Mouse (Mus musculus) stomach, postnatal 0 days (tissue): ENCODE measurements at regions not wholly inside any gene's neighbourhood (a gene's known extent, or its start where the extent isn't known, plus 50 kb on each side); places are given as distances from the start of the nearest gene placed in this dataset.
"Not testable (repeated sequence)": the region's sequence is repeated elsewhere in the genome, so short reads cannot be mapped to it uniquely, and the experiment has no call there.

ENCODE experiments used
- ATAC-seq: fragments of 200-750 bp; cut with Nextera tagmentation; 2 replicates; pipeline ENCODE4 v1.8.0; 2017; ENCODE audit not compliant: low FRiP score, low TSS enrichment
- DNase-seq: peaks from one replicate; pipeline ENCODE4 v3.0.0-alpha.2; 2016; ENCODE audit warnings: low spot score
- H3K27ac ChIP-seq: fragments of 300-500 bp; sonication (generic); replicated peaks from 2 replicates; pipeline ENCODE4 v1.5.1; 2014; ENCODE audit warnings: mild to moderate bottlenecking, control low read depth
- H3K27me3 ChIP-seq: fragments of 300-500 bp; sonication (generic); 2 replicates; pipeline ENCODE4 v1.6.1; 2014; ENCODE audit warnings: low read length; ENCODE audit not compliant: control insufficient read depth, insufficient read depth
- H3K36me3 ChIP-seq: fragments of 300-500 bp; sonication (generic); 2 replicates; pipeline ENCODE4 v1.6.1; 2014; ENCODE audit warnings: low read length, mixed read lengths; ENCODE audit not compliant: control insufficient read depth, insufficient read depth
- H3K4me1 ChIP-seq: fragments of 300-500 bp; sonication (generic); replicated peaks from 2 replicates; pipeline ENCODE4 v1.6.1; 2014; ENCODE audit warnings: antibody characterized with exemption; ENCODE audit not compliant: control insufficient read depth, insufficient read depth
- H3K4me2 ChIP-seq: fragments of 300-500 bp; sonication (generic); replicated peaks from 2 replicates; pipeline ENCODE4 v1.6.1; 2014; ENCODE audit warnings: low read depth, mild to moderate bottlenecking, control low read depth, moderate library complexity
- H3K4me3 ChIP-seq: fragments of 300-500 bp; sonication (generic); 2 replicates; pipeline ENCODE4 v1.5.1; 2014; ENCODE audit warnings: low read depth, low read length, control low read depth
- H3K9ac ChIP-seq: fragments of 300-500 bp; sonication (generic); 2 replicates; pipeline ENCODE4 v1.6.1; 2014; ENCODE audit warnings: mild to moderate bottlenecking, low read length, control low read depth, mixed read lengths
- H3K9me3 ChIP-seq: fragments of 300-500 bp; sonication (generic); 2 replicates; pipeline ENCODE4 v1.6.1; 2016; ENCODE audit warnings: low read length; ENCODE audit not compliant: control insufficient read depth
- CTCF ChIP-seq: IDR thresholded peaks from 2 replicates; pipeline ENCODE4 v1.5.1; 2016; ENCODE audit warnings: antibody characterized with exemption, low read depth, mild to moderate bottlenecking, moderate library complexity
- EP300 ChIP-seq: optimal IDR thresholded peaks from 2 replicates; pipeline ENCODE3; 2016; ENCODE audit warnings: antibody characterized with exemption
- WGBS: fragments of 180-500 bp; shearing (Covaris S2); extraction: QIAGEN DNeasy Blood & Tissue Kit; methylation state at CpG from one replicate; pipeline ENCODE4 v1.1.7; 2014; 5-methylcytosine and 5-hydroxymethylcytosine counted together

- Histone ChIP-seq H3K4me3 (no peak overlapping the region), H3K4me1 (no peaks in the 10 kb centered on the region), H3K36me3 (no peaks in the 10 kb centered on the region), H3K4me2 (no peak overlapping the region), H3K9me3 (no peaks in the 10 kb centered on the region), H3K27me3 (no peaks in the 10 kb centered on the region), H3K9ac (no peak overlapping the region), H3K27ac (no peak overlapping the region)
- no peak for DNase-seq
- TF ChIP-seq CTCF (no peak), EP300 (no peak)
- WGBS, result 84% methylated on average over 6 of the region's 6 CpGs
- ATAC-seq, result no peak
Measured at GRCm38 (mm10) chr5:18477372-18478017, 117.3 kb upstream of the Gnai1 start.

GRCm38 (mm10) chr5:18472114-18472513, 112.0 kb upstream of the Gnai1 start:
- H3K9ac ChIP-seq, result no peak overlapping the region
- no peaks in the 10 kb centered on the region for H3K36me3 ChIP-seq
- no peaks in the 10 kb centered on the region for H3K9me3 ChIP-seq
- no peak for TF ChIP-seq EP300
- peak; percentile 64 for TF ChIP-seq CTCF
- H3K4me3 ChIP-seq, result no peak overlapping the region
- H3K27me3 ChIP-seq, result no peaks in the 10 kb centered on the region
- no peaks in the 10 kb centered on the region for H3K4me1 ChIP-seq
- no peak overlapping the region for H3K4me2 ChIP-seq
- no peak overlapping the region for H3K27ac ChIP-seq
- DNase-seq (no peak), ATAC-seq (no peak)

- H3K4me3 ChIP-seq, result no peak overlapping the region
- H3K9me3 ChIP-seq, result no peaks in the 10 kb centered on the region
- ATAC-seq (no peak), DNase-seq (no peak)
- no peak overlapping the region for H3K9ac ChIP-seq
- TF ChIP-seq EP300, result no peak
- no peak for TF ChIP-seq CTCF
- H3K27me3 ChIP-seq, result no peaks in the 10 kb centered on the region
- H3K4me1 ChIP-seq, result no peaks in the 10 kb centered on the region
- no peak overlapping the region for H3K27ac ChIP-seq
- 74% methylated on average over 1 of the region's 1 CpGs for WGBS
- no peak overlapping the region for H3K4me2 ChIP-seq
- H3K36me3 ChIP-seq, result no peaks in the 10 kb centered on the region
Measured at GRCm38 (mm10) chr5:18457771-18458170, 97.6 kb upstream of the Gnai1 start.

- WGBS, result 85% methylated on average over 1 of the region's 1 CpGs
- Histone ChIP-seq H3K4me2 (no peak overlapping the region), H3K27me3 (no peaks in the 10 kb centered on the region), H3K27ac (no peak overlapping the region), H3K36me3 (no peaks in the 10 kb centered on the region), H3K4me3 (no peak overlapping the region), H3K4me1 (no peaks in the 10 kb centered on the region), H3K9ac (no peak overlapping the region), H3K9me3 (no peaks in the 10 kb centered on the region)
- ATAC-seq, result no peak
- TF ChIP-seq CTCF, result no peak
- no peak for TF ChIP-seq EP300
- DNase-seq, result no peak
Measured at GRCm38 (mm10) chr5:18456196-18456595, 96.0 kb upstream of the Gnai1 start.

GRCm38 (mm10) chr5:18452871-18453757, 93.0 kb upstream of the Gnai1 start:
- H3K4me2 ChIP-seq, H3K4me1 ChIP-seq, H3K9ac ChIP-seq, H3K27ac ChIP-seq, DNase-seq, ATAC-seq, H3K9me3 ChIP-seq, H3K27me3 ChIP-seq, H3K4me3 ChIP-seq, H3K36me3 ChIP-seq: not testable (repeated sequence)
- WGBS, result 84% methylated on average over 6 of the region's 6 CpGs

- Histone ChIP-seq H3K4me3 (no peak overlapping the region), H3K4me2 (no peak overlapping the region), H3K27me3 (no peaks in the 10 kb centered on the region), H3K27ac (no peak overlapping the region), H3K4me1 (no peaks in the 10 kb centered on the region), H3K36me3 (no peaks in the 10 kb centered on the region), H3K9me3 (no peaks in the 10 kb centered on the region), H3K9ac (no peak overlapping the region)
- TF ChIP-seq CTCF, result no peak
- TF ChIP-seq EP300, result no peak
- 88% methylated on average over 3 of the region's 3 CpGs for WGBS
- DNase-seq, result no peak
- ATAC-seq, result no peak
Measured at GRCm38 (mm10) chr5:18449261-18449660, 89.1 kb upstream of the Gnai1 start.
